Mouse (Mus musculus) lung, postnatal 0 days (tissue): ENCODE measurements at regions not wholly inside any gene's neighbourhood (a gene's known extent, or its start where the extent isn't known, plus 50 kb on each side); places are given as distances from the start of the nearest gene placed in this dataset.

ENCODE experiments used
- CTCF ChIP-seq: IDR thresholded peaks from 2 replicates; pipeline ENCODE4 v1.5.1; 2016; ENCODE audit warnings: antibody characterized with exemption, mild to moderate bottlenecking
- EP300 ChIP-seq: IDR thresholded peaks from 2 replicates; pipeline ENCODE4 v1.6.1; 2016; ENCODE audit warnings: antibody characterized with exemption, mild to moderate bottlenecking, control low read depth

GRCm38 (mm10) chr5:46348448-46348847 is 491.0 kb upstream of the Lcorl start:
- no peak for TF ChIP-seq CTCF
- no peak for TF ChIP-seq EP300
